Mouse (Mus musculus): ENCODE results near the gene R3hdm2. TPM values are rescaled to one million over a fixed set of nuclear protein-coding genes. Genes with fewer than 3 reads are reported as not detected.
A peak's percentile ranks its signal among the peaks of the same experiment; 100 is the strongest.

Gene R3hdm2
- polyA plus RNA-seq, 1 experiment from 2014 or later: 36.1 TPM

- peaks cover 24% of the 10 kb centered on the region for H3K4me1 ChIP-seq (ENCODE audit: control insufficient read depth, insufficient read depth, low read length)
- under 1% methylated on average over 34 of the region's 35 CpGs for WGBS
- DNase-seq (ENCODE audit: low spot score) (peak; percentile 98), ATAC-seq (replicated peaks; ENCODE audit: insufficient number of reproducible peaks, low FRiP score, low TSS enrichment, low read depth) (peak; percentile 19)
- peak overlapping the region; percentile 11; the same call in 1 of the 2 replicates for H3K9ac ChIP-seq (replicated peaks; ENCODE audit: low read length)
- H3K9me3 ChIP-seq (replicated peaks; ENCODE audit: control insufficient read depth, low read length): no peaks in the 10 kb centered on the region
- peak overlapping the region; percentile 38 for H3K4me3 ChIP-seq (ENCODE audit: low read depth, low read length)
- H3K27me3 ChIP-seq (ENCODE audit: control insufficient read depth, insufficient read depth, low read length): peaks cover 37% of the 10 kb centered on the region
- H3K27ac ChIP-seq (replicated peaks; ENCODE audit: low read depth, low read length): 0 out of 2 replicates have a peak overlapping the region, but pooled peaks have one; percentile 20
- H3K36me3 ChIP-seq (replicated peaks; ENCODE audit: control insufficient read depth, insufficient read depth, low read depth, low read length): no peaks in the 10 kb centered on the region
- peak overlapping the region; percentile 71 for H3K4me2 ChIP-seq (ENCODE audit: low read depth, low read length)
Measured at GRCm38 (mm10) chr10:127509051-127509836, 129.1 kb downstream of the R3hdm2 start.

DNA sequence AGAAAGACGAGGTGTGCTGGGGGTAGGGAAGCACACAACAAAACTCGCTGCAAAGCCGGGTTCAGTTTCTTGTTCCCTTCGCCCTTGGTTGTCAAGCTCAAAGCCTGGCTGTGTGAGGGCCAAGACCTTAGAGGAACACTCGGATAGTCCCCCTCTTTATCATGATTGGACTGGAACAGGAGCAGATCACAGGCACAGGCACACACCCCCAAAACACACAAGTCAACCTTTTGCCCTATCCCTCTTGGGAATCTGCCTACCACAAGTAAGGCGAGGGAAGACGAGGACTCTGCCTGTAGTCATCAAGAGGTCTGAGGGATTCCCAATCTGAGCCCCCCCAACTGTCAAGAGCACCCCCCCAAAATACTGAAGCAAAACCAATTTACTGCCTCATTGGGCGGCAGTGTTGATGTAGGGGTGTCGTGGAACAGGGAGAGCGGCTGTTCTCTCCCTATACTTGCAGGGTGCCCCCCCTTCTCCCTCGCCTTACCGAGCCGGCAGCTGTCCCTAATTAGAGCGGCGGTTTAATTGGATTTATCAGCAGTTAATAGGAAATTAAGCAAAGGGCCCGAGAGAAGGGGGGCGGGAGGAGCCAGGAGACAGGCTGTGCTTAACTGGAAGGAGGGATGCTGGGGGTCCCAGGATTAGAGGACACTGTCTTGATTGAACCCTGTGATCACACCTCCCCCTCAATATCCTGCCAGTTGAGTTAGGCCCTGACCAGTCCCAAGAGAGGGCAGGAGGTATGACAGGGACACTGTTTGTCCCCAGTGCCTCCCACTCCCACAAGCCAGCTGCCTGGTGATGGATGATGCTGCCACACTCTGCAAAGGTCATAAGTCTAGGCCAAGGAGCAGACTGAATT, 129.9 kb downstream of the R3hdm2 start:
- Histone ChIP-seq H3K27me3 (ENCODE audit: control insufficient read depth, insufficient read depth, low read length) (peaks cover 45% of the 10 kb centered on the region), H3K27ac (replicated peaks; ENCODE audit: low read depth, low read length) (0 out of 2 replicates have a peak overlapping the region, but pooled peaks have one; percentile 20), H3K36me3 (replicated peaks; ENCODE audit: control insufficient read depth, insufficient read depth, low read depth, low read length) (no peaks in the 10 kb centered on the region), H3K4me2 (ENCODE audit: low read depth, low read length) (peak overlapping the region; percentile 71), H3K4me3 (ENCODE audit: low read depth, low read length) (no peak overlapping the region; the same call in 1 of the 2 replicates), H3K9ac (replicated peaks; ENCODE audit: low read length) (peak overlapping the region; percentile 11; the same call in 1 of the 2 replicates), H3K9me3 (replicated peaks; ENCODE audit: control insufficient read depth, low read length) (no peaks in the 10 kb centered on the region), H3K4me1 (ENCODE audit: control insufficient read depth, insufficient read depth, low read length) (peaks cover 27% of the 10 kb centered on the region)
- ATAC-seq (replicated peaks; ENCODE audit: insufficient number of reproducible peaks, low FRiP score, low TSS enrichment, low read depth) (no peak), DNase-seq (ENCODE audit: low spot score) (no peak)
- 4% methylated on average over 16 of the region's 17 CpGs for WGBS

- no peaks in the 10 kb centered on the region for H3K9me3 ChIP-seq (replicated peaks; ENCODE audit: control insufficient read depth, low read length)
- under 1% methylated on average over 11 of the region's 11 CpGs for WGBS
- H3K27me3 ChIP-seq (ENCODE audit: control insufficient read depth, insufficient read depth, low read length): peaks cover 54% of the 10 kb centered on the region
- peak overlapping the region; percentile 41; the same call in 1 of the 2 replicates for H3K4me3 ChIP-seq (ENCODE audit: low read depth, low read length)
- H3K4me1 ChIP-seq (ENCODE audit: control insufficient read depth, insufficient read depth, low read length): peaks cover 28% of the 10 kb centered on the region
- ATAC-seq (replicated peaks; ENCODE audit: insufficient number of reproducible peaks, low FRiP score, low TSS enrichment, low read depth): no peak
- H3K27ac ChIP-seq (replicated peaks; ENCODE audit: low read depth, low read length): no peak overlapping the region
- no peaks in the 10 kb centered on the region for H3K36me3 ChIP-seq (replicated peaks; ENCODE audit: control insufficient read depth, insufficient read depth, low read depth, low read length)
- no peak for DNase-seq (ENCODE audit: low spot score)
- H3K9ac ChIP-seq (replicated peaks; ENCODE audit: low read length): no peak overlapping the region; the same call in 1 of the 2 replicates
- peak overlapping the region; percentile 95 for H3K4me2 ChIP-seq (ENCODE audit: low read depth, low read length)
Measured at GRCm38 (mm10) chr10:127510895-127511617, 130.9 kb downstream of the R3hdm2 start.

DNA sequence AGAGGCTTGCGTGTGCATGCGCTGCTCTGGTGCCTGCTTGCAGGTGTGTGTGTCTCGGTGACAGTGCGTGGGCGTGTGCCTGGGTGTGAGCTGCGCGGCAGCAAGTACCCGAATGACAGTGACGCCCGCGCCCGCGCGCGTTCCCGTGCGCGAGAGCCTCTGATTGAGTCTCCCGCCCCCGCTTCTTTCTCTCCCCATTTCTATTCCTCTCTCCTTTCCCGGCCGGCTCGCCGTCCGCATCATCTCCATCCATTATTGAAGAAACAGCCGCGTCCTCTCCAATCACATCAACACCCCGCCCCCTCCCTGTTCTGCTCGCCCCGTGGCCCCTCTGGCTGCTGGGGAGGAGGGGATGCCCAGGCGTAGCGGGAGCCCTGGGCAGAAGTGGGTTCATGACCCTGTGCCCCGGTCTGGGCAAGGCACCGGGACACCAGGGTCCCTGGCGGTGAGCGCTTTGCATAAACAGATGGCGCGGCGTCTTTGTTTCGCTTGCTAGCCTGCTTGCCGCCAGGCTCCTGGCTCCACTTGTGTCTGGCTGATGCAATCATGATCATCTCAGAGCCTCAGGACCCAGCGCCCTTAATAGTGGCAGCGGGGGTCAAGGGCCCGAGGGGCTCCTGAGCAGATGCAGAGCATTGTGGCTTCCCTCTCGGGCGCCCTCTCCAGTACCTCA, 131.6 kb downstream of the R3hdm2 start:
- peak overlapping the region; percentile 95 for H3K4me2 ChIP-seq (ENCODE audit: low read depth, low read length)
- DNase-seq (ENCODE audit: low spot score): peak; percentile 61
- peaks cover 35% of the 10 kb centered on the region for H3K4me1 ChIP-seq (ENCODE audit: control insufficient read depth, insufficient read depth, low read length)
- 1% methylated on average over 46 of the region's 46 CpGs for WGBS
- H3K27ac ChIP-seq (replicated peaks; ENCODE audit: low read depth, low read length): no peak overlapping the region
- H3K9ac ChIP-seq (replicated peaks; ENCODE audit: low read length): peak overlapping the region; percentile 59
- H3K36me3 ChIP-seq (replicated peaks; ENCODE audit: control insufficient read depth, insufficient read depth, low read depth, low read length): no peaks in the 10 kb centered on the region
- H3K9me3 ChIP-seq (replicated peaks; ENCODE audit: control insufficient read depth, low read length): no peaks in the 10 kb centered on the region
- ATAC-seq (replicated peaks; ENCODE audit: insufficient number of reproducible peaks, low FRiP score, low TSS enrichment, low read depth): no peak
- H3K4me3 ChIP-seq (ENCODE audit: low read depth, low read length): peak overlapping the region; percentile 41
- peaks cover 55% of the 10 kb centered on the region for H3K27me3 ChIP-seq (ENCODE audit: control insufficient read depth, insufficient read depth, low read length)

GRCm38 (mm10) chr10:127512307-127512666, 132.2 kb downstream of the R3hdm2 start:
- Histone ChIP-seq H3K27ac (replicated peaks; ENCODE audit: low read depth, low read length) (no peak overlapping the region), H3K36me3 (replicated peaks; ENCODE audit: control insufficient read depth, insufficient read depth, low read depth, low read length) (no peaks in the 10 kb centered on the region), H3K4me1 (ENCODE audit: control insufficient read depth, insufficient read depth, low read length) (peaks cover 40% of the 10 kb centered on the region), H3K9me3 (replicated peaks; ENCODE audit: control insufficient read depth, low read length) (no peaks in the 10 kb centered on the region), H3K4me2 (ENCODE audit: low read depth, low read length) (peak overlapping the region; percentile 95), H3K27me3 (ENCODE audit: control insufficient read depth, insufficient read depth, low read length) (peaks cover 56% of the 10 kb centered on the region), H3K4me3 (ENCODE audit: low read depth, low read length) (peak overlapping the region; percentile 41), H3K9ac (replicated peaks; ENCODE audit: low read length) (peak overlapping the region; percentile 59)
- ATAC-seq (replicated peaks; ENCODE audit: insufficient number of reproducible peaks, low FRiP score, low TSS enrichment, low read depth): no peak
- WGBS: under 1% methylated on average over 7 of the region's 7 CpGs
- DNase-seq (ENCODE audit: low spot score): no peak

- Histone ChIP-seq H3K27ac (replicated peaks; ENCODE audit: low read depth, low read length) (peak overlapping the region; percentile 41; the same call in 1 of the 2 replicates), H3K9ac (replicated peaks; ENCODE audit: low read length) (no peak overlapping the region)
Measured at GRCm38 (mm10) chr10:127512813-127513212, 132.7 kb downstream of the R3hdm2 start.

DNA sequence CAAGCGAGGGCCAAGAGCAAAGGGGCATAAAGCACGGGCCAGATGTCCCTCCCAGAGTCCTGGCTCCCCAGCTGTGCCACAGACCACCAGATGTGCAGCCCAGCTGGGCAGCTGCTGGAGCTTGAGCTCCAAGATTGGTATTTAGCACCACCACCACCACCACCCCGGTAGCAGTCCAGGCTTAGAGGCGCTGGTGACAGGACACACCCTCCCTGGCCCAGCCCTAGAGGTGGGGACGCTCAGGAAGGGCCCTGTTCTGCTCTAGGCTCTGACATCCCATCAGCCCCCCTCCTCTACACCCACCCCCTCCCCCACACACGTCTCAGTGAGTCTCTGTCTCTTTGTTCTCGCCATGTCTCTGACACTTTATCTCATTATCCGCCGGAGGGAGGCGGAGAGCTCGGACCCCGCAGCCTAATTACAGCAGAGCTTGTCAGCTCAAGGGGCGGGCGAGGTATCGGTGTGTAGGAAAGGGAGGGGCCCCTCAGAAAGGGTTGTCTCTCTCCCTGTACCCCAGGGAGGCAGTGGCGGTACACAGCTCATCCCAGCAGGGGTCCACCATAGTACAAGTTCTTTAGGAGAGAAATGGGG, 133.5 kb downstream of the R3hdm2 start:
- under 1% methylated on average over 15 of the region's 16 CpGs for WGBS
- Histone ChIP-seq H3K4me3 (ENCODE audit: low read depth, low read length) (peak overlapping the region; percentile 15), H3K4me2 (ENCODE audit: low read depth, low read length) (peak overlapping the region; percentile 38), H3K27ac (replicated peaks; ENCODE audit: low read depth, low read length) (peak overlapping the region; percentile 41; the same call in 1 of the 2 replicates), H3K4me1 (ENCODE audit: control insufficient read depth, insufficient read depth, low read length) (peaks cover 40% of the 10 kb centered on the region), H3K36me3 (replicated peaks; ENCODE audit: control insufficient read depth, insufficient read depth, low read depth, low read length) (no peaks in the 10 kb centered on the region; the same call in 1 of the 2 replicates), H3K9me3 (replicated peaks; ENCODE audit: control insufficient read depth, low read length) (no peaks in the 10 kb centered on the region), H3K9ac (replicated peaks; ENCODE audit: low read length) (no peak overlapping the region), H3K27me3 (ENCODE audit: control insufficient read depth, insufficient read depth, low read length) (peaks cover 51% of the 10 kb centered on the region)
- DNase-seq (ENCODE audit: low spot score): no peak
- ATAC-seq (replicated peaks; ENCODE audit: insufficient number of reproducible peaks, low FRiP score, low TSS enrichment, low read depth): 0 out of 2 replicates have a peak, but pooled peaks have one; percentile 32

More at GRCm38 (mm10) chr10:127512813-127513212, 132.7 kb downstream of the R3hdm2 start:
- Histone ChIP-seq H3K36me3 (replicated peaks; ENCODE audit: control insufficient read depth, insufficient read depth, low read depth, low read length) (no peaks in the 10 kb centered on the region), H3K4me2 (ENCODE audit: low read depth, low read length) (peak overlapping the region; percentile 38), H3K27me3 (ENCODE audit: control insufficient read depth, insufficient read depth, low read length) (peaks cover 52% of the 10 kb centered on the region), H3K4me1 (ENCODE audit: control insufficient read depth, insufficient read depth, low read length) (peaks cover 40% of the 10 kb centered on the region), H3K9me3 (replicated peaks; ENCODE audit: control insufficient read depth, low read length) (no peaks in the 10 kb centered on the region), H3K4me3 (ENCODE audit: low read depth, low read length) (peak overlapping the region; percentile 15; the same call in 1 of the 2 replicates)
- under 1% methylated on average over 27 of the region's 27 CpGs for WGBS
- DNase-seq (ENCODE audit: low spot score): peak; percentile 93
- ATAC-seq (replicated peaks; ENCODE audit: insufficient number of reproducible peaks, low FRiP score, low TSS enrichment, low read depth): peak; percentile 44

Data from embryonic facial prominence, embryonic 11.5 days (tissue).